Mouse (Mus musculus) ovary, postnatal 10 days (tissue): ENCODE results near the gene Max.

Experiments used
- DNase-seq: peaks from one replicate; pipeline ENCODE4 v3.0.0; 2022; ENCODE audit warnings: low spot score

The Max gene

DNA sequence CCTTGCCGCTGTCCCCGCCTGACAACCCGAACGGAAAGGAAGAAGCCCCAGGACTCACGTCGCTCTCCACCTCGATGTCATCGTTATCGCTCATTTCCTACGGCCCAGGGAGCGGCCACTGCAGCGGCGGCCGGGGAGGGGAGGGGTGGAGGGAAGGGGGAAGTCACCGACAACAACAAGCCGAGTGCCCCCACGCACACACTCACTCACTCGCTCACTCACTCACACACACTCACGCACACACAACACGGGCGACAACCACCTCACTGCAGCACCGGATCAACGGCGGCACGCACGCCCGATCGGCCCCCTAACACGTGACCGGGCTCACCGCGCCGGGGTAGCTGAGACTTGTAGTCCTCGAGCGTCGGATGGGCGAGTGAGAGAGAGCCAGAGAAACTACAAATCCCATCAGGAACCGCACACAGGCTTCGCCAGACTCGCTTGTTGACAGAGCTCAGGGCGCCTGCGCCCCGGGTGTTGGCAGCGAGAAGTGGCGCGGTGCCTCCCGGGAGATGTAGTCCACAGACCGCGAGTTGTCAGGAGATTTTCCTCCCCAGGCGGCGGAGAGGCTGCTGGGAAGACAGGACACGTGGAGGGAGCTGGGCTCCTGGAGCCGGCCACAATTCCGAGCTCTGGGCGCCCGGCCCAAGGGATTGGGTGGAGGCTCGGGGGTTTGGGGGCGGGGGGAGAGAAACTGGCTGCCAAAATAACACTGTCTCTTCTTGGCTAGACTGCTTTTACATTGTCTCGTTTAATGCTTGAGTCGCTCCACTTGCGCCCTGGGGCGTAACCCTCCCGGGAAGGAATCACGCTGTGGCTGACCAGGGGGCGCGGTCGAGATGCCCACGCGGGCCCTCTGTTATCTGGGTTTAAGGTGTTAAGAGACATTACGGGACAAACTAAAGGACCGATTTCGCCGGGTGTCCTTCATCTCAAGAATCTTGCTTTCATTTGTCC is at the start of gene Max:
Gene Max, minus strand, starts transcription at position 270 of the 960 bp plus-strand sequence.
- peak; percentile 88 for DNase-seq

DNA sequence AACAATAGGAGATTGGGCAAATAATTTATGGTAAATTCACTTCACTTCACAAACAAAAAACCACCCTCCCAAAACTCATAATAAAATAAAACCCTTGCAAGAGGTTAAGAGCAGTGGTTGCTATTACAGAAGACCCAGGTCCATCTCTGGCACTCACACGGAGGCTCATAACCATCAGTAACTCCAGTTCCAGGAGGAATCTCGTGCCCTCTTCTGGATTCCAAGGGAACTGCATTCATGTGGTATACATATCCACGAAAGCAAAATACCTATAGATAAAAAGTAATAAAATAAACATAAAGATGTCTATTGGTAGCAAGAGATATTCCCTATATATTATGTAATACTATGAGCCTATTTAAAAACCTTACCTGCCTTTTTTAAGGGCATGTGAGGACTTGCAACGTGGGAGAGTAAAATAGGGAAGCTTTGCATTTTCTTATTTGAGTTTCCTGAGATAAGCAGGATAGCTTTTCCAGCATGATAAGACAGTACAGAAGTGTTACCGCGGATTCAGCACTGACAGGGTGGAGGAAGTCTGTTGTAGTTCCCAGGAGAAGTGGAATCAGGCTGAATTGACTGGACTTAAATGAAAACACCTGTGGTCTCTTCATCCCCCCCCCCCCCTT is 49.2 kb upstream of the Max start:
- no peak for DNase-seq

DNA sequence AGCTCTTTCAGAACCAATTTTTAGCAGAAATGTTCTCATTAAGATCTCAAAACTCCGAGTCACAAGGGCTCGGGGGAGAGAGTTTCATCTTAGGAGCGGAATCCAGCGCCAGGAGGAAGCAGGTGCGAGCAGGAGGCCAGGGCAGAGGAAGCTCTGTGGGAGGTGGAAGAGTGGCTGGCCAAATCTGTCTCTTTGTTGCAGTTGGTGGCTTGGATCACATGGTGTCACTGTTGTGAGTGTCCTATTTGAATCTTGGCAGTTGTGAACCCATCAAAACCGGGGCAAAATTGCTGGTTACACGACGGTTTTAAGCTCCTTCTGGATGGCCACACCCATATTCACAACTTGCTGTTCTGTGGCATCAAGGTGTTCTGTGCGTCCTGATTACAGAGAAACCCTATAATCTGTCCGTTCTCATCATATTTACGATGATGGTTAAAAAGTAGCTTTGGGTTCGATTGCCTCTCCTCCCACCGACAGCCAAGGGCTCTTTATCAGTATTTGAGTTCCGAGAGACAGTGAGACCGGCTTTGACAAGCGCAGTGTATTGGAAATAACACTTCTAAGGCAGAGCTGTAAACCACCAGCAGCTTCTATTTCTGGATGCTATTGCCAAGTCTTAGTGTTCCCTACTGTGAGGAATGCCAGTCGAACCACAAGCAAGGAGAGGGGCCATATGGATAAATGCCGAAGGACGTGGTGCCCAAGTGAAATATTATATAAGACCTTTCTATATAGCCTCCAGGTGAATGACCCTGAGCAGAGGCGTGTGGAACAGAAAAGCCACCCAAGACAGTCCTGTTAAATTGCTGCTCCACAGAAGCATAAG is 47.4 kb upstream of the Max start:
- no peak for DNase-seq

DNA sequence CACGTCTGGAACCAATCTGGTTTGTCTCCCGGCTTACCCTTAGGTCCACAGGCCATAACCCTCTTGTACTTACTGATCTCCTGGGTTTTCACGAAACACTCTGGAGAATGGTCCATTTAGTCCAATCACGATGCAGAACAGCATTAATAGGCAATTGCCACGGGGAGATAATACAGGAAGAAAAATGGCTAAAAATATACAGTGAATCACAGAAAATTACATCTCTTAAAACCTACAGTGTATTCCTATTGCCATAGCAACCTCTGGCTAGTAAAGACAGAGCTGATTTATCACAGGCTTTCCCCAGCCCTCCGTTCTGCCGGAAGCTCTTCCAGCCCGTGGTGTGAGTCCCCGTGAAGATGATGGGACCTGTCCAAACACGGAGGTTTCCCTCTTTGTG is 42.9 kb upstream of the Max start:
- no peak for DNase-seq

DNA sequence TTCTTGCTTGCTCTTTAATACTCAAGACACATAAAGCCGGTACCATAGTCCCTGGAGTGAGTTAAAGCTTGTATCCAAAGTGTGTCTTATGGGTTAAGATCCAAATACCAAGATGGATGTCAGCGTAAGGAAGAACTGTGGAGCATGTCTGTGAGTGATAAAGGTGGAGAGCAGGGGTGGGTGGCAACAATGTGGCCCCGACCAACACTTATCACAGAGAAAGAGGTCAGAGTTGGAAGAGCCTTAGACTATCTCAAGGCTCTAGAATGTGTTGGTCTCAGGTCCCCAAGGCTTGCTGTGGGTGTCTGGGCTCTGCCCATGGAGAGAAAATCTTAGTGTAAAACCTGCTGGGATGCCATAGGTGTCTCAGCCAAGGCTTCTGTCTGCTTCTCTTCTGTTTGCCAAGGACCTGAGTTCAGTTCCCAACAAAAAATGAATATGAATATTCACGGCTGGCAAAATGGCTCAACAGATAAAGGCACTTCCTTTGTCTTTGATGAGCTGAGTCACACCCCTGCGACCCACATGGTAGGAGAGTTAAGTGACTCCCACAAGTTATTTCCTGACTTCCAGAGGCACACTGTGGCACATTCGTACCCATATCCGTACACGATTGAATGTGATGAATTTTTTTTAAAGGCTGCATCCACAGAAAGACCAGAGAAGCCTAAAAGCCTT is 40.7 kb upstream of the Max start:
- no peak for DNase-seq

DNA sequence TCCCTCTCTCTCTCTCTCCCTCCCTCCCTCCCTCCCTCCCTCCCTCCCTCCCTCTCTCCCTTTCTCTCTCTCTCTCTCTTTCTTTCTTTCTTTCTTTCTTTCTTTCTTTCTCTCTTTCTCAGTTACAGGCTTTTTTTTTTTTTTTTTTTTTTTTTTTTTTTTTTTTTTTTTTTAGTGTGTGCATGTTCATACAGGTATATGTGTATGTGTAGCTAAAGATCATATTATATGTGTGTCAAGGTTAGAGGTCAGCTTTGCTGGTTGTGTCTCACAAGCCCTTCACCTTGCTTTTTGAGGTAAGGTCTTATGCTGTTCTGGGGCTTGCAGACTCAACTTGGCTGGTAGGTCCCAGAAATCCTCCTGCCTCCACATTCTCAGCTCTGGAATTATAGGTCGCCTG is 39.3 kb upstream of the Max start:
- DNase-seq = no peak

DNA sequence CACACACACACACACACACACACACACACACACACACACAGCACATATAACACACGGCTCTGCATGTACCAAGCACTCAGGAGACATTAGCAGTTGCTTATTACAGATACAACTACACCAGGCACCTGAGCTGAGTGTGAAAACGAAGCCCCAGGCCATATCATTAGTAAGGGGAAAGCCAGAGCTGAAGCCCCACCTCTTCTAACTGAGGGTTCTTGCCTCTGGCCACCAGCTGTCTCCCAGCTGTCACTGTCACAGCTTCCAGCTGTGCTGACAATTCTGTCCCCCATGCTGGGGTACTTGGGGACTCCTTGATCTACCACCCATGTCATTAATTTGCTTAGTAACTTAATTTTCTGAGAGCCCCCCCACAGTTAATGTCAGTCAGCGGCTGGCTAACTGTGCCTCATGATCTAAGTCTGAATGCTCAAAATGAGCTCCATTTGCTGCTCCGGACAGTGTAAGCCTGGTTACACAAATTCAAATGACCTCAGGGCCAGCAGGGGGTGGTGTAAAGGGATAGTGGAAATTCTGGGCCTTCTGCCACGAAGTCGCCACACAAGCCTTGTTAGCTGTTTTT is 38.8 kb upstream of the Max start:
- DNase-seq = no peak

DNA sequence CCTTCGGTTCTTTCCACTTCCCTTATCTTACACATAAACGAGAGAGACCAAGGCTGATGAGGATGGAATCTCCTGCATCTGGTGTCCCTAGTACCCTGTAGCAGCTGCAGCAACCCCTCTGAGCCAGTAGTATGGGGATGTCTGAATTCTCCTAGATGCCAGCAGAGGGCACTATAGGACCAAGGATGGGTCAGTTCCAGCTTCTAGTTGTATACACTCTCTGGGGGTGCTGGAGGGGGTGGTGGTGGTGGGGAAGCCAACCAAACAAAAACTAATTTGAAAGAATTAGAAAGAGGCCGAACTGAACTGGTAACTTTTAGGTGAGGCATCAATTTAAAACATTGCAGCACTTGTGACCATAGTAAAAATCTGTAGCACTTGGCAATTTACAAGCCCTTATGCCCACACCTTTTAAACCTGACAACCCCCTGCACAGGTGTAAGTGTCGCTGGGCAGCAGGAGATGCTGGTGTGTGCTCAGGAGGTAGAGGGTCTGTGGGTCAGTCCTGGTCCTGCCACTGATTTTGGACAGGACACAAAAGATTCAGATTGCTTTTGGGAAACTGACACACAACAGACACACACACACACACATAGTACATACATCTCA is 38.2 kb upstream of the Max start:
- DNase-seq = no peak

DNA sequence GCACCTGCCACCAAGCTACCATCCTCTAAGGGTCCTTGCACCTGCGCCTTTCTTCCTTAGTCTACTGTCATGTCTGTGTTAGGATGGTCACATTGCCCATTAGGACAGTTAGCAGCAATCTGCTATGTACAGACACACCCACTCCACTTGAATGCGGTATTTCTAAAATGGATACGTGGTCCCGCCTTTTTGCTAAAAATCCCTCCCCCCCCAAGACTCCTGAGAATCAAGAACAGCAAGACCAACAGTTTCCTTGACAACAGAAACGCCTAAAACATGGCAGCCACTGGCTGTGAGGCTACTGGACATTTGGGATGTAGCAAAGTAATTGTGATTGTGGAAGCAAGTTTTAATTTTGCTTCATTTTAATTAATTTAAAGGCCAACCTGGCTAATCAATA is 32.8 kb upstream of the Max start:
- no peak for DNase-seq

DNA sequence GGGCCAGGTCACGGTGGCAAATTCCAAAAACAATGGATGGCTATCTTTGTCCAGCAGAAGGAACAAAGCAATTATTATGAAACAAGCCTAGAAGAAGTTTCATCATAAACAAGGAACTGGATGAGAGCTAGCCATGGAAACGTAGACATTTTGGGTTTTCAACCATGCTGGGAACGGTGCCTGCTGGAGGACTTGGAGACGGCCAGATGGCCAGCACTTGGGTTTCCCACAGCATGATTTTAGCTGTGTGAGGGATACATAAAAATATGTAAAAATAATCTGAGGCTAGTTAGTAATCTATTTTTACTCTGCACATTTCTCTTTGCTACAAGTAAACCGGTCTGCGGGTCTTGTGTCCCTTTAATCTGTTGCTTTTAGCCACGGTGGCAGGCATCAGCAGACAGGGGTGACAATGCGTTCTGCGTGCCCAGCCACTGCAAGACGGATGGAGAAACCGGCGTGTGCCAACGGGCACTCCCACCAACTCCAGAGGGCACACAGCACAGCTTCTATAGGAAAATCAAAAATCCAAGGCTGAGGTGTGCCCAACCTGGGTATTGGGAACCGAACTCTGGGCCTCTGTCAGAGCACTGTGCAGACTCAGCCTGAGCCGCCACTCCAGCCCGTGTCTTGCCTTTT is 31.0 kb upstream of the Max start:
- DNase-seq = no peak

DNA sequence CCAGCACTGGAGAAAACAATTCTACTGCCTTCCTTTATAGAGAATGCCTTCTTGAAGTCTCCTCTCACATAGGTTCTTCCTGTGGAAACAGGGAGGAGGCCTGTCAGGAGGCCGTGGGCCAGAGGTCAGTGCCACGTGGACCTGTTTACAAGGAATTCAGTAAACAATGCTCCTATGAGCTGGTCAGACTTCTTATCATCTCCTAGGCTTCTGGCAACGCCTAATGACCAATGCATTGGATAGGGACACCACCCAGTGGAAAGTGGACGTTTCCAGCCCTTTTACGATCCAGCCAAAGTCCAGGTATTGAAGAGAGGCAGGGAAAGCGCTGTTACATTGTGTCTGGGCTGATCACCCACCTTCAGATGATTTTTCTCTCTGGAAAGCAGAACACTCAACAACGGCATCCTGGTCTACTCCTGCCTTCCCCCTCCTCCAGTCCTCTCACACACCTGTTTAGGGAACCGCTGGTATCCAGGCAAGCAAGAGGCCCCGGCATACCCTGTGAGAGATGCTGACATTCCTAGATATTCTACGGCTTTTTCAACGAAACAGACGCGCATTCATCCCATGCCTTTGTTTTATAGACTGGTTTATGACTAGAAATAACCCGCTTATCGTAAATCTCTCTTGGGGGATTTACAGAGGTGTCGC is 20.9 kb upstream of the Max start:
- no peak for DNase-seq

DNA sequence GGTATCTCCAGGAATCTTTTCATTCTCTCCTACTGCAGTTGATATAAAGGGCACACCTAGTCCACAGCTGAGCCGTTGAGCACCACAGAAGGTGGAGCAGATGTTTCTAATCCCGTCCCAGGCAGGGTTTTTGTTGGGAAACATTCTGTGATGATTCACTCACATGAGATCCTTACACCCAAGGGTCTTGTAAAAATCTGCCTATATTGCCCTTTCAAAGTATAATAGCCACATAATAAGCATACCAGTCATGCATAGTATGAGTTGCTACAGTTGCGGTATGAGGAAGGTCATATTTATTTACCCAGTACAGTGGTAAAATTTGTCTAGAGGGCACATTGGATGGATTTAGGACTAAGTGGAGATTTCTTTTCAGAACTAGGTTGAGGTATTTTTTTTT is 17.5 kb upstream of the Max start:
- no peak for DNase-seq

DNA sequence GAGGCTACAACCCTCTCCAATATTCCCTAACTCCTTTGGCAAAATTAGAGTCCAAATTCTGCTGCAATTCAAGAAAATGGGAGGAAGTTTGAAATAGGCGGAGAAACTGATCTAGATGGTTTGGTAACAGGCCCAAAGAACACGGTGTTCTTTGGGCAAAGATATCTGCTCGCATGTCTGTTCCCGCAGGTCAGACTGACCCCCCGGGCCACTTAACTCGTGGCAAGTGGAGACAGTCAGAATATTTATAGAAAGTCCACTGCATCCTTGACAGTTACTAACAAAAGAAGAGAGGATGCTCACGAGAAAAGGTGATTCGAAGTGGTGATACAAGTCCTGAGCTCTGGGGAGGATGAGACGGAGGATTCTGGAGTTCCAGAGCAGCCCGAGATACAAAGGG is 10.7 kb upstream of the Max start:
- DNase-seq = no peak

DNA sequence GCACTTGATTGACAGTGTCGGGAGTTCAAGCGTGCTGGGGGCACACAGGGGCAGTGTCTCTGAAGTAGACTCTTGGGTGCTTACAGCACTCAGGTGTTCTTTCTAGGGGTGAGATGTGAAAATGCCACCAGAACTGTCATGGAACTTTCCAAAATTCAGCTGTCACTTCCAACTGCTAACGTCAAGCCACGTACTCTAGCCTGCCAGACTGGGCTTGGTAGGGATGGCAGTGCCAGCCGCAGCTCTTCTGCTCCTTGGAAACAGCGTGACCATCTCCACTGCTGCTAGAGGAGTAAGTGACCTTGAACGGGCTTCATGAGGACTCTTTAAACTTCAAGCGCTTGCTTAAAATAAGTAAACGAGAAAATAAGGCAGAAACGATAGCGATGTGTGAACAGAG is 10.2 kb upstream of the Max start:
- no peak for DNase-seq

DNA sequence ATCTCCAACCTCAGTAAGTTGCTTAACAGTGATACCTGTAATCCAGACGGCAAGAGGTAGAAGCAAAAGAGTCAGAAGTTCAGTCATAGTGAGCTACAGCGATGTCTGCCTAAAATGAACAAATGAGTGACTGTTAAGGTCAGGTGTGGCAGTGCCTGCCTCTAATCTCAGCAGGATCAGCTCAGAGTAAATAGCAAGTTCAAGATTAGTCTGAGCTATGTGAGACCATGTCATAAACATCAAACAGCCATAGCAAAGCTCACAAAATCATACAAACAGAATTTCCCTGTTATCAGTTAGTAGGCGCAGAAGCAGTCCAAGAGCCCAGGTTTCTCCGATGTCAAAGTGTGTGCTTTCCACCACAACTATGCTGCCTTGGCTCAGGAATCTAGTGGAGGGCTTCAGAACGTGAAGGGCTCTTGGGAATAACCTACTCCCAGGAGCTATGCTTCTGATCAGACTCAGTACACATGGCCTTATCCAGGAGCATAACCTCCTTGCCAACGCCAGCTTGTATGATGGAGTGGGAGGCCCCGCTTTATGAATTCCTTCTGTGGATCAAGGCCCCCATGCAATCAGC is 9.7 kb upstream of the Max start:
- DNase-seq = no peak

DNA sequence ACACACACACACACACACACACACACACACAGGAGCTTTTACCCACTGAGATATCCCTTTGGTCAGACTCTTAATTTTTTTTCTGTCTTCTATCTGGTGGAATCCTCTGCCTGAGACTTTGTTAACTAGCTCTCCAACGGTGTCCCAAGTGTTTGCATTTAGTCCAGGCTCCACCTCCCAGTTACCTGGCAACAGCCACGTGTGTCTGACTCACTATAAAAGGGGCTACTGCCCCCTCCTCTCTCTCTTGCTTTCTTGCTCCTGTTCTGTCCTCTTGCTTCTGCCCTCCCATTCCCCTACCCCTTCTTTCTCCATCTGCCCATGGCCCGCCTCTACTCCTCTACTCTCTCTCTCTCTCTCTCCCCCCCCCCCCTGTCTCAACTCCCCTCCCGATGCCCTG is 3.9 kb upstream of the Max start:
- DNase-seq = no peak

DNA sequence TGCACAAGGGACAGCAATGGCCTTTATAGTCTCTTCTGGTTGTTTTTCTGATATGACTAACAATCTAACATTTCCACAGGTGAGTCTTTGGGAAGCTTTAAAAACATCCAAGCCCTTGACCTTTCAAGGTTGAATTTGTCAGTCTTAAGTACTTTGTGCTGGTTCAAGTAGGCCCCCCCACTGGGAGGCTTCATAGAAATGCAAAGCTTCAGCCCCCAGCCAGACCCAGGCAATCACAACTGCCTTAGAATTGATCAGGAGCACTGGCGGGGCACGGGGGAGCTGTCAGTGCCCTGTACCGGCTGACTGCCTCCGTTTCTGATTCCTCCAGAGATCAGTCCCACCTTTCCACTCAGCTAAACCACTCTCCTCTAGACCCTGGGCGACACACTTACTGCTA is 3.1 kb upstream of the Max start:
- DNase-seq = no peak

DNA sequence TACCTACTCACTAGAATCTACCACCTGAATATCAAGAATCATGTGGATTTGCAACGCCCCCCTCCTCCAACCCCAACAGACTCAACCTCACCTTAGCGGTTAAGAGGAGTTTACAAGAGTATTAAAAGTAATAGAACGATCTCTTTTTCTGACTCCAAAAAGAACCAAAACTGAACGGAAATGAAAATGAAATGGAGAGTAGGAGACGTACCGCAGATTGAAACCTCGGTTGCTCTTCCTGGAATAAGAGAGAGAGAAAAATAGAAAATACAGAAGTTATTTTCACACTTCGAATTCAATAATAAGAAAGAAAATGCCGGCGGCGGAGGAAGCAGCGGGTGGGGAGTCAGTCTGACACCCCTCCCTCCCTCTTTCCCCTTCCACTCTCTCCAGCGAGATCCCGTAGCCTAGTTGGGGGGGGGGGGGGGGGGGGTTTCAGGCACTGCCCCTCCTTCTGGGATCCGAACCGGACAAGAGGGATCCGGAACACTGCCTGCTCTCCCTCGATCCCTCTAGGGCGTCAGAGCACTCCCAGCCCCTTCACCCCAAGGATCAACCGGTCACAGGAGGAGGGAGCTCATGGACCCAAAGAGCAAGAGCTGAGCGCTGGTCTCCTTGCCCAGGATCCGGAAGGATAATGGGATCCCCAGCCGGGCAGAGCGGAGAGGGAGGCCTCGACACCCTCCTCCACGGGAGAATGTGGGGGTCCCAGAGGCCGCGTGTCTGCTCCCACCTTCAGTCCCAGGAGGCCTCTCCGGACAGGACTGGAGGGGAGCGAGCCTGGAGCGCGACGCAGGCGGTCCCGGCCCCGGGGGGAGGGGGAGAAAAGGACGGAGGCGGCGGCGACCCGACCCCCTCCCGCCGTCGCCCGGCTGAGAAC is 709 bp downstream of the Max start:
- DNase-seq = peak; percentile 9

DNA sequence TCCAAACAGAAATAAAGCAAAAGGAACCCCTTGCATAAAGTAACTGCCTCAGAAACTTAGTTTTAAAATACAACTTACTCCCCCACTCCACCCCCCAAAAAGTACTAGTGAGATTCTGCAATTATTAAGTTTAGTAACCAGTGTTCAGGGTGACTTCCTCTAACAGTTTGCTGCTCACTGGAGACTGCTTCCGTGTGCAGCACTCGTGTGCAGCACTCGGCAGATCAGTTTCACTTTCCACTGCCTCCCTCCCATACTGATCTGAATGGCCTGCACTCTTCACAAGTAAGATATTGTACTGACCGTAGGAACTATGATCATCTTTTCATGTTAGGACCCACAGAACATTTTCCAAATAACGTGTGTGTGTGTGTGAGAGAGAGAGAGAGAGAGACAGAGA is 4.3 kb downstream of the Max start:
- DNase-seq = no peak
